Comparison of ENCODE assay signal across 8 mouse cellular contexts in genomic region chr6:30299683-30300082, GRCm38 (mm10). TPM values are rescaled to one million over a fixed set of nuclear protein-coding genes. Genes with fewer than 3 reads are reported as not detected.
DNase-seq lines count a peak whose midpoint lies in the region; ATAC-seq and TF ChIP-seq lines count a peak whose summit lies in the region.

No protein-coding gene starts in this region.

- H3K4me3 ChIP-seq in hindbrain, embryonic 12.5 days = no peak overlapping the region
- H3K4me3 ChIP-seq in hindbrain, embryonic 10.5 days = no peak overlapping the region
- no peak overlapping the region for H3K4me3 ChIP-seq in bone marrow macrophage, adult 2 months (ENCODE audit: insufficient read depth, low read length)
- no peak overlapping the region for H3K4me3 ChIP-seq in embryonic fibroblast, embryonic 13.5 days (ENCODE audit: insufficient read depth, low read length)

- H3K9ac ChIP-seq in hindbrain, embryonic 12.5 days = no peak overlapping the region

- peak overlapping the region; percentile 68 for H3K4me2 ChIP-seq in hindbrain, embryonic 12.5 days (replicated peaks)

- DNase-seq in hindbrain, embryonic 10.5 days (ENCODE audit: low spot score) = no peak
- peak; percentile 6 for DNase-seq in lung, postnatal 10 days
- DNase-seq in thymus, postnatal 0 days (ENCODE audit: low spot score) = no peak
- DNase-seq in urinary bladder, adult 2 months (ENCODE audit: low spot score) = no peak

- no peak for TF ChIP-seq CTCF in bone marrow macrophage, adult 2 months (IDR thresholded peaks at IDR 0.05; ENCODE audit: low read depth, low read length)
- no peak for TF ChIP-seq CTCF in embryonic fibroblast, embryonic 13.5 days (IDR thresholded peaks at IDR 0.05; ENCODE audit: borderline replicate concordance, insufficient read depth, low read length)

- H3K4me1 ChIP-seq in hindbrain, embryonic 12.5 days = peaks cover 28% of the 10 kb centered on the region
- H3K4me1 ChIP-seq in hindbrain, embryonic 10.5 days (replicated peaks) = peaks cover 42% of the 10 kb centered on the region
- H3K4me1 ChIP-seq in bone marrow macrophage, adult 2 months (ENCODE audit: control insufficient read depth, insufficient read depth, low read length) = peaks cover 18% of the 10 kb centered on the region
- peaks cover 3% of the 10 kb centered on the region; the same call in 1 of the 2 replicates for H3K4me1 ChIP-seq in embryonic fibroblast, embryonic 13.5 days (ENCODE audit: control insufficient read depth, insufficient read depth, low read length)

- H3K36me3 ChIP-seq in hindbrain, embryonic 12.5 days = peaks cover 25% of the 10 kb centered on the region
- H3K36me3 ChIP-seq in hindbrain, embryonic 10.5 days = peaks cover 35% of the 10 kb centered on the region

- no peak for TF ChIP-seq POLR2A in bone marrow macrophage, adult 2 months (IDR thresholded peaks at IDR 0.05; ENCODE audit: borderline replicate concordance, low read depth, low read length)
- no peak for TF ChIP-seq POLR2A in embryonic fibroblast, embryonic 13.5 days (IDR thresholded peaks at IDR 0.05; ENCODE audit: low read depth, low read length)

- 85% methylated on average over 5 of the region's 5 CpGs for WGBS in hindbrain, embryonic 12.5 days
- 87% methylated on average over 5 of the region's 5 CpGs for WGBS in hindbrain, embryonic 10.5 days

- no peaks in the 10 kb centered on the region for H3K27me3 ChIP-seq in hindbrain, embryonic 12.5 days
- H3K27me3 ChIP-seq in hindbrain, embryonic 10.5 days (ENCODE audit: insufficient read depth, poor library complexity, severe bottlenecking) = no peaks in the 10 kb centered on the region

- H3K27ac ChIP-seq in hindbrain, embryonic 12.5 days = peak overlapping the region; percentile 89; the same call in 1 of the 2 replicates
- no peak overlapping the region for H3K27ac ChIP-seq in hindbrain, embryonic 10.5 days
- peak overlapping the region; percentile 37 for H3K27ac ChIP-seq in bone marrow macrophage, adult 2 months (ENCODE audit: insufficient read depth, low read depth, low read length)
- H3K27ac ChIP-seq in embryonic fibroblast, embryonic 13.5 days (ENCODE audit: insufficient read depth, low read length) = peak overlapping the region; percentile 6; the same call in 1 of the 2 replicates

- ATAC-seq in hindbrain, embryonic 12.5 days (ENCODE audit: low FRiP score) = no peak
- ATAC-seq in megakaryocyte progenitor cell, adult 5-6 weeks (replicated peaks; ENCODE audit: poor library complexity) = no peak

- no peaks in the 10 kb centered on the region for H3K9me3 ChIP-seq in hindbrain, embryonic 12.5 days (replicated peaks)
- H3K9me3 ChIP-seq in hindbrain, embryonic 10.5 days = no peaks in the 10 kb centered on the region

RNA-seq across cellular contexts. Expression of gene Ube2h, which starts 4.7 kb away (rescaled TPM):
- 72.4 and 76.4 TPM in 2 replicates for polyA plus RNA-seq in hindbrain, embryonic 12.5 days (2016; fragmentation: Nextera tagmentation; extraction: Ambion mirVana)
- polyA plus RNA-seq in hindbrain, embryonic 10.5 days (2016; fragmentation: Nextera tagmentation; extraction: Ambion mirVana) = 29.6 and 34.2 TPM in 2 replicates
- polyA plus RNA-seq in bone marrow macrophage, adult 2 months (2012; ENCODE audit: insufficient read depth, insufficient read length, missing spikeins) = 38.6 and 39.4 TPM in 2 replicates
- 84.0 and 92.8 TPM in 2 replicates for polyA plus RNA-seq in embryonic fibroblast, embryonic 13.5 days (2011; ENCODE audit: insufficient read length, low read depth, missing spikeins)
- 6.7 and 8.9 TPM in 2 replicates for total RNA-seq in megakaryocyte progenitor cell, adult 5-6 weeks (2015)
- 5.6 and 7.5 TPM in 2 replicates for total RNA-seq in megakaryocyte progenitor cell, adult 5-6 weeks (2017)
- 31.7 and 38.9 TPM in 2 replicates for polyA plus RNA-seq in thymus, postnatal 0 days (2015; fragmentation: Nextera tagmentation; extraction: Ambion mirVana)
- polyA plus RNA-seq in urinary bladder, adult 2 months (2012; rRNA removed) = 94.6 and 103 TPM in 2 replicates
